Mouse (Mus musculus): ENCODE measurements around the gene 9130019O22Rik.
"Not testable (repeated sequence)": the region's sequence is repeated elsewhere in the genome, so short reads cannot be mapped to it uniquely, and the experiment has no call there.

The 9130019O22Rik gene

GRCm38 (mm10) chr7:127375271-127376245 is 11.4 kb downstream of the 9130019O22Rik start, which contains the start of gene Zfp747:
Gene Zfp747 (minus strand): TSS chr7:127376050.
- peak; percentile 99 for DNase-seq

GRCm38 (mm10) chr7:127371870-127372269 is 15.1 kb downstream of the 9130019O22Rik start:
- DNase-seq = not testable (repeated sequence)

- DNase-seq = no peak
These were observed 15.8 kb downstream of the 9130019O22Rik start for GRCm38 (mm10) chr7:127371213-127371612.

GRCm38 (mm10) chr7:127366249-127366648 is 20.7 kb downstream of the 9130019O22Rik start:
- no peak for DNase-seq

- peak; percentile 29 for DNase-seq
These were observed 22.8 kb downstream of the 9130019O22Rik start for GRCm38 (mm10) chr7:127364166-127364565.

- peak; percentile 38 for DNase-seq
These were observed 23.5 kb downstream of the 9130019O22Rik start for GRCm38 (mm10) chr7:127363475-127363921.

GRCm38 (mm10) chr7:127362418-127362817 is 24.5 kb downstream of the 9130019O22Rik start:
- DNase-seq = peak; percentile 69

- no peak for DNase-seq
These were observed 25.5 kb downstream of the 9130019O22Rik start for GRCm38 (mm10) chr7:127361449-127361848.

GRCm38 (mm10) chr7:127360265-127360664 is 26.7 kb downstream of the 9130019O22Rik start:
- no peak for DNase-seq

GRCm38 (mm10) chr7:127358472-127358871 is 28.5 kb downstream of the 9130019O22Rik start:
- no peak for DNase-seq

GRCm38 (mm10) chr7:127357871-127358270 is 29.1 kb downstream of the 9130019O22Rik start:
- DNase-seq = no peak

- no peak for DNase-seq
These were observed 31.2 kb downstream of the 9130019O22Rik start for GRCm38 (mm10) chr7:127355796-127356195.

- no peak for DNase-seq
These were observed 35.5 kb downstream of the 9130019O22Rik start for GRCm38 (mm10) chr7:127351230-127352004.

- peak; percentile 94 for DNase-seq
These were observed 40.3 kb downstream of the 9130019O22Rik start for GRCm38 (mm10) chr7:127346676-127347075.

GRCm38 (mm10) chr7:127345512-127346325 is 41.2 kb downstream of the 9130019O22Rik start, which contains the start of gene Zfp768:
Gene Zfp768 (minus strand): TSS chr7:127345589.
- DNase-seq = peak; percentile 94

- DNase-seq = peak; percentile 42
These were observed 41.9 kb downstream of the 9130019O22Rik start for GRCm38 (mm10) chr7:127345092-127345491.

GRCm38 (mm10) chr7:127344371-127344770 is 42.6 kb downstream of the 9130019O22Rik start:
- DNase-seq = no peak

- no peak for DNase-seq
These were observed 43.5 kb downstream of the 9130019O22Rik start for GRCm38 (mm10) chr7:127343351-127344019.

GRCm38 (mm10) chr7:127342888-127343287 is 44.1 kb downstream of the 9130019O22Rik start:
- no peak for DNase-seq

GRCm38 (mm10) chr7:127342332-127342731 is 44.6 kb downstream of the 9130019O22Rik start:
- DNase-seq = peak; percentile 27

- DNase-seq = peak; percentile 54
These were observed 45.1 kb downstream of the 9130019O22Rik start for GRCm38 (mm10) chr7:127341861-127342260.

- no peak for DNase-seq
These were observed 45.6 kb downstream of the 9130019O22Rik start for GRCm38 (mm10) chr7:127341356-127341755.
